Mouse (Mus musculus) olfactory bulb, adult 2 months (tissue): ENCODE data around the gene Shroom3.

Experiments
- CTCF ChIP-seq: fragments of 200-500 bp; IDR thresholded peaks from 2 replicates; pipeline ENCODE4 v1.5.1; 2012; ENCODE audit warnings: low read depth, mild to moderate bottlenecking, low read length, moderate library complexity; ENCODE audit not compliant: insufficient read depth
- POLR2A ChIP-seq: fragments of 200-500 bp; IDR thresholded peaks from 2 replicates; pipeline ENCODE4 v1.6.1; 2012; ENCODE audit warnings: mild to moderate bottlenecking, low read depth, low read length, moderate library complexity; ENCODE audit not compliant: insufficient read depth

GRCm38 (mm10) chr5:92875836-92876235 lies 192.6 kb downstream of the Shroom3 start:
- no peak for TF ChIP-seq CTCF
- no peak for TF ChIP-seq POLR2A
